Mouse (Mus musculus) neural tube, embryonic 14.5 days (tissue): ENCODE results near the gene 4933427D14Rik. TPM values are rescaled to one million over a fixed set of nuclear protein-coding genes. Genes with fewer than 3 reads are reported as not detected.

ENCODE experiments used
- ATAC-seq: fragments of 200-750 bp; cut with Nextera tagmentation; 2 replicates; pipeline ENCODE4 v1.8.0; 2017; ENCODE audit warnings: low read depth, mild to moderate bottlenecking, moderate TSS enrichment, moderate library complexity
- H3K27ac ChIP-seq: fragments of 300-500 bp; sonication (generic); 2 replicates; pipeline ENCODE4 v1.5.1; 2014; ENCODE audit warnings: low read depth, mild to moderate bottlenecking, control low read depth, low read length, moderate library complexity, mixed read lengths
- H3K27me3 ChIP-seq: fragments of 300-500 bp; sonication (generic); 2 replicates; pipeline ENCODE4 v1.6.1; 2014; ENCODE audit warnings: low read length; ENCODE audit not compliant: control insufficient read depth, insufficient read depth
- H3K36me3 ChIP-seq: fragments of 300-500 bp; sonication (generic); 2 replicates; pipeline ENCODE4 v1.6.1; 2014; ENCODE audit warnings: low read length, mixed read lengths; ENCODE audit not compliant: control insufficient read depth, insufficient read depth
- H3K4me1 ChIP-seq: fragments of 300-500 bp; sonication (generic); 2 replicates; pipeline ENCODE4 v1.6.1; 2014; ENCODE audit warnings: low read length; ENCODE audit not compliant: control insufficient read depth, insufficient read depth
- H3K4me2 ChIP-seq: fragments of 300-500 bp; sonication (generic); 2 replicates; pipeline ENCODE4 v1.6.1; 2014; ENCODE audit warnings: mild to moderate bottlenecking, low read depth, low read length, control low read depth
- H3K4me3 ChIP-seq: fragments of 300-500 bp; sonication (generic); 2 replicates; pipeline ENCODE4 v1.5.1; 2014; ENCODE audit warnings: low read depth, low read length, control low read depth, mixed read lengths
- H3K9ac ChIP-seq: fragments of 300-500 bp; sonication (generic); replicated peaks from 2 replicates; pipeline ENCODE4 v1.6.1; 2014; ENCODE audit warnings: low read depth, mild to moderate bottlenecking, control low read depth, low read length, mixed read lengths
- H3K9me3 ChIP-seq: fragments of 300-500 bp; sonication (generic); 2 replicates; pipeline ENCODE4 v1.6.1; 2016; ENCODE audit warnings: low read length; ENCODE audit not compliant: control insufficient read depth
- WGBS: fragments of 180-500 bp; shearing (Covaris S2); extraction: QIAGEN DNeasy Blood & Tissue Kit; methylation state at CpG from one replicate; pipeline ENCODE4 v1.1.7; 2014; 5-methylcytosine and 5-hydroxymethylcytosine counted together
- polyA plus RNA-seq: library from polyadenylated mRNA; unstranded; fragments of >200 nt; fragmentation: Nextera tagmentation; extraction: Ambion mirVana; gene quantifications from 2 replicates; pipeline ENCODE4 v1.2.1, GENCODE M21; 2014

4933427D14Rik gene
- polyA plus RNA-seq, 1 experiment from 2014 or later: 20.1 TPM

- ATAC-seq: no peak
- H3K4me1 ChIP-seq: peaks cover 4% of the 10 kb centered on the region; the same call in 1 of the 2 replicates
- no peaks in the 10 kb centered on the region for H3K36me3 ChIP-seq
- H3K9ac ChIP-seq: no peak overlapping the region
- 92% methylated on average over 6 of the region's 6 CpGs for WGBS
- H3K9me3 ChIP-seq: no peaks in the 10 kb centered on the region
- H3K27ac ChIP-seq: no peak overlapping the region
- H3K27me3 ChIP-seq: no peaks in the 10 kb centered on the region
- no peak overlapping the region for H3K4me2 ChIP-seq
- no peak overlapping the region for H3K4me3 ChIP-seq
Measured at GRCm38 (mm10) chr11:72226901-72227300, 19.6 kb upstream of the 4933427D14Rik start.

- H3K9ac ChIP-seq: no peak overlapping the region
- H3K36me3 ChIP-seq: no peaks in the 10 kb centered on the region
- no peaks in the 10 kb centered on the region for H3K27me3 ChIP-seq
- WGBS: 29% methylated on average over 10 of the region's 10 CpGs
- H3K27ac ChIP-seq: no peak overlapping the region
- H3K9me3 ChIP-seq: no peaks in the 10 kb centered on the region
- ATAC-seq: peak; percentile 11; the same call in 1 of the 2 replicates
- H3K4me2 ChIP-seq: no peak overlapping the region
- H3K4me1 ChIP-seq: peaks cover 4% of the 10 kb centered on the region; the same call in 1 of the 2 replicates
- no peak overlapping the region for H3K4me3 ChIP-seq
Measured at GRCm38 (mm10) chr11:72226020-72226791, 18.9 kb upstream of the 4933427D14Rik start.

- Histone ChIP-seq H3K27ac (no peak overlapping the region), H3K4me3 (no peak overlapping the region), H3K9me3 (no peaks in the 10 kb centered on the region), H3K9ac (no peak overlapping the region), H3K27me3 (no peaks in the 10 kb centered on the region), H3K4me2 (no peak overlapping the region), H3K36me3 (no peaks in the 10 kb centered on the region), H3K4me1 (peaks cover 4% of the 10 kb centered on the region; the same call in 1 of the 2 replicates)
- peak; percentile 31; the same call in 1 of the 2 replicates for ATAC-seq
- 17% methylated on average over 5 of the region's 5 CpGs for WGBS
Measured at GRCm38 (mm10) chr11:72224865-72225264, 17.6 kb upstream of the 4933427D14Rik start.

DNA sequence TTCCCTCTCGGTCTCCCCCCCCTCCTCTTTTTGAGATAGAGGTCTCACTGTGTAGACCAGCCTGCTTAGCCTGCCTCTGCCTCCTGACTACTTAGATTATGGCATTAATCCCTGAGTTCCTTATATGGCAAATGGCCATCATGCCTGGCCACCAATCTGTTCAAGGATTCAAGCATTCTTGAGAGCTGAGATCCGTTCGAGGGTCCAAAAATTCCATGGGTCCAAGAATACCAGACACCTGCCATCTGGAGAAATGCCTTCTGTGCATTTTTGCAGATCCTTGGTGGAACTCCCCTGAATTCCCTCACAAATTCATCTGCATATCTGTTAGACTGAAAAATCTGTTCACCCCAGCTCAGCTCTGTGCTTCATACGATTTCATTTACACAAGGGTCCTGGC, 16.2 kb upstream of the 4933427D14Rik start:
- Histone ChIP-seq H3K27me3 (no peaks in the 10 kb centered on the region), H3K4me2 (no peak overlapping the region), H3K27ac (no peak overlapping the region), H3K36me3 (no peaks in the 10 kb centered on the region), H3K4me3 (no peak overlapping the region), H3K4me1 (peaks cover 4% of the 10 kb centered on the region; the same call in 1 of the 2 replicates), H3K9me3 (no peaks in the 10 kb centered on the region), H3K9ac (no peak overlapping the region)
- WGBS: 87% methylated on average over 4 of the region's 4 CpGs
- ATAC-seq: no peak

GRCm38 (mm10) chr11:72221278-72221677, 14.0 kb upstream of the 4933427D14Rik start:
- Histone ChIP-seq H3K9ac (no peak overlapping the region), H3K4me1 (peaks cover 11% of the 10 kb centered on the region; the same call in 1 of the 2 replicates), H3K27ac (no peak overlapping the region), H3K9me3 (no peaks in the 10 kb centered on the region), H3K27me3 (no peaks in the 10 kb centered on the region), H3K36me3 (no peaks in the 10 kb centered on the region), H3K4me2 (no peak overlapping the region), H3K4me3 (no peak overlapping the region)
- 17% methylated on average over 6 of the region's 6 CpGs for WGBS
- no peak for ATAC-seq

GRCm38 (mm10) chr11:72217116-72217515, 9.9 kb upstream of the 4933427D14Rik start:
- H3K4me3 ChIP-seq: no peak overlapping the region
- H3K36me3 ChIP-seq: 0 out of 2 replicates have a peak, but pooled peaks cover under 1% of the 10 kb centered on the region
- peak overlapping the region; percentile 76; the same call in 1 of the 2 replicates for H3K4me2 ChIP-seq
- ATAC-seq: no peak
- WGBS: 88% methylated on average over 5 of the region's 5 CpGs
- H3K4me1 ChIP-seq: peaks cover 16% of the 10 kb centered on the region; the same call in 1 of the 2 replicates
- H3K9me3 ChIP-seq: no peaks in the 10 kb centered on the region
- no peak overlapping the region for H3K27ac ChIP-seq
- 0 out of 2 replicates have a peak overlapping the region, but pooled peaks have one; percentile 11 for H3K9ac ChIP-seq
- no peaks in the 10 kb centered on the region for H3K27me3 ChIP-seq

- Histone ChIP-seq H3K9ac (peak within 1 kb of the TSS; percentile 70), H3K4me1 (peaks cover 16% of the 10 kb centered on the region; the same call in 1 of the 2 replicates), H3K9me3 (no peaks in the 10 kb centered on the region), H3K27ac (peak within 1 kb of the TSS; percentile 90), H3K27me3 (no peaks in the 10 kb centered on the region), H3K36me3 (peaks cover 15% of the 10 kb centered on the region), H3K4me2 (peak within 1 kb of the TSS; percentile 76), H3K4me3 (peak within 1 kb of the TSS; percentile 80)
- 3% methylated on average over 29 of the region's 29 CpGs for WGBS
- peak; percentile 88 for ATAC-seq
Measured at GRCm38 (mm10) chr11:72215410-72215797, 8.1 kb upstream of the 4933427D14Rik start, which contains the start of gene Med31. Med31 (minus strand) TSS chr11:72215592.

GRCm38 (mm10) chr11:72214591-72215409, 7.5 kb upstream of the 4933427D14Rik start:
- ATAC-seq: peak; percentile 97
- Histone ChIP-seq H3K4me2 (peak overlapping the region; percentile 76), H3K27me3 (no peaks in the 10 kb centered on the region), H3K36me3 (peaks cover 21% of the 10 kb centered on the region), H3K4me3 (peak overlapping the region; percentile 80), H3K9ac (peak overlapping the region; percentile 70), H3K9me3 (no peaks in the 10 kb centered on the region), H3K27ac (peak overlapping the region; percentile 90), H3K4me1 (peaks cover 16% of the 10 kb centered on the region; the same call in 1 of the 2 replicates)
- WGBS: under 1% methylated on average over 51 of the region's 51 CpGs
